Mouse (Mus musculus) embryonic facial prominence, embryonic 11.5 days (tissue): Measurements from ENCODE around the gene Crim1. TPM values are rescaled to one million over a fixed set of nuclear protein-coding genes. Genes with fewer than 3 reads are reported as not detected.

Experiments
- ATAC-seq: fragments of 200-750 bp; cut with Nextera tagmentation; replicated peaks from 2 replicates; pipeline ENCODE4 v1.8.0; 2017; ENCODE audit warnings: low read depth; ENCODE audit not compliant: insufficient number of reproducible peaks, low FRiP score, low TSS enrichment
- DNase-seq: peaks from one replicate; pipeline ENCODE4 v3.0.0-alpha.2; 2015; ENCODE audit warnings: low spot score
- H3K27ac ChIP-seq: fragments of 300-500 bp; sonication (generic); replicated peaks from 2 replicates; pipeline ENCODE4 v1.5.1; 2014; ENCODE audit warnings: mild to moderate bottlenecking, low read depth, low read length, control low read depth
- H3K27me3 ChIP-seq: fragments of 300-500 bp; sonication (generic); 2 replicates; pipeline ENCODE4 v1.6.1; 2014; ENCODE audit warnings: mild to moderate bottlenecking, low read length, moderate library complexity, mixed read lengths; ENCODE audit not compliant: control insufficient read depth, insufficient read depth
- H3K36me3 ChIP-seq: fragments of 300-500 bp; sonication (generic); replicated peaks from 2 replicates; pipeline ENCODE4 v1.6.1; 2014; ENCODE audit warnings: low read depth, mild to moderate bottlenecking, low read length, moderate library complexity, mixed read lengths; ENCODE audit not compliant: control insufficient read depth, insufficient read depth
- H3K4me1 ChIP-seq: fragments of 300-500 bp; sonication (generic); 2 replicates; pipeline ENCODE4 v1.6.1; 2014; ENCODE audit warnings: low read length, mixed read lengths; ENCODE audit not compliant: control insufficient read depth, insufficient read depth
- H3K4me2 ChIP-seq: fragments of 300-500 bp; sonication (generic); 2 replicates; pipeline ENCODE4 v1.6.1; 2014; ENCODE audit warnings: low read depth, mild to moderate bottlenecking, control low read depth, low read length, moderate library complexity
- H3K4me3 ChIP-seq: fragments of 300-500 bp; sonication (generic); 2 replicates; pipeline ENCODE4 v1.5.1; 2014; ENCODE audit warnings: low read depth, low read length, control low read depth
- H3K9ac ChIP-seq: fragments of 300-500 bp; sonication (generic); replicated peaks from 2 replicates; pipeline ENCODE4 v1.6.1; 2014; ENCODE audit warnings: mild to moderate bottlenecking, control low read depth, low read length
- H3K9me3 ChIP-seq: fragments of 300-500 bp; sonication (generic); replicated peaks from 2 replicates; pipeline ENCODE4 v1.6.1; 2016; ENCODE audit warnings: mild to moderate bottlenecking, low read length, inconsistent platforms, mixed read lengths; ENCODE audit not compliant: control insufficient read depth
- WGBS: fragments of 180-500 bp; shearing (Covaris S2); extraction: QIAGEN DNeasy Blood & Tissue Kit; methylation state at CpG from one replicate; pipeline ENCODE4 v1.1.7; 2014; 5-methylcytosine and 5-hydroxymethylcytosine counted together
- polyA plus RNA-seq: library from polyadenylated mRNA; unstranded; fragments of >200 nt; fragmentation: Nextera tagmentation; extraction: Ambion mirVana; gene quantifications from 2 replicates; pipeline ENCODE4 v1.2.1, GENCODE M21; 2014

Gene Crim1
- polyA plus RNA-seq, 1 experiment from 2014 or later, result 3.3 TPM

GRCm38 (mm10) chr17:78202221-78202620 lies 2.2 kb downstream of the Crim1 start:
- 0% methylated on average over 5 of the region's 5 CpGs for WGBS

GRCm38 (mm10) chr17:78202756-78203155 lies 2.7 kb downstream of the Crim1 start:
- Histone ChIP-seq H3K27me3 (no peaks in the 10 kb centered on the region), H3K9ac (no peak overlapping the region), H3K27ac (no peak overlapping the region), H3K4me3 (peak overlapping the region; percentile 82; the same call in 1 of the 2 replicates), H3K9me3 (no peaks in the 10 kb centered on the region), H3K4me1 (no peaks in the 10 kb centered on the region), H3K36me3 (no peaks in the 10 kb centered on the region), H3K4me2 (peak overlapping the region; percentile 100; the same call in 1 of the 2 replicates)
- ATAC-seq (no peak), DNase-seq (no peak)
- 41% methylated on average over 3 of the region's 3 CpGs for whole genome bisulfite sequencing

More at GRCm38 (mm10) chr17:78202221-78202620, 2.2 kb downstream of the Crim1 start:
- Histone ChIP-seq H3K9me3 (no peaks in the 10 kb centered on the region), H3K4me3 (peak overlapping the region; percentile 82), H3K36me3 (no peaks in the 10 kb centered on the region), H3K4me2 (peak overlapping the region; percentile 100), H3K9ac (peak overlapping the region; percentile 85), H3K4me1 (no peaks in the 10 kb centered on the region), H3K27ac (no peak overlapping the region), H3K27me3 (no peaks in the 10 kb centered on the region)
- ATAC-seq (no peak), DNase-seq (no peak)

GRCm38 (mm10) chr17:78203478-78203877 lies 3.4 kb downstream of the Crim1 start:
- no peak for ATAC-seq
- Histone ChIP-seq H3K36me3 (no peaks in the 10 kb centered on the region), H3K9ac (no peak overlapping the region), H3K9me3 (no peaks in the 10 kb centered on the region), H3K4me1 (no peaks in the 10 kb centered on the region), H3K27ac (no peak overlapping the region), H3K4me2 (no peak overlapping the region), H3K27me3 (no peaks in the 10 kb centered on the region), H3K4me3 (no peak overlapping the region)
- peak; percentile 43 for DNase-seq
- 54% methylated on average over 5 of the region's 5 CpGs for WGBS

GRCm38 (mm10) chr17:78206421-78206820 lies 6.4 kb downstream of the Crim1 start:
- DNase-seq (peak; percentile 53), ATAC-seq (no peak)
- Histone ChIP-seq H3K4me3 (no peak overlapping the region), H3K9ac (no peak overlapping the region), H3K9me3 (no peaks in the 10 kb centered on the region), H3K27me3 (no peaks in the 10 kb centered on the region), H3K4me2 (no peak overlapping the region), H3K4me1 (no peaks in the 10 kb centered on the region; the same call in 1 of the 2 replicates), H3K27ac (no peak overlapping the region), H3K36me3 (no peaks in the 10 kb centered on the region)
- WGBS, result 25% methylated on average over 2 of the region's 2 CpGs

GRCm38 (mm10) chr17:78207246-78207645 lies 7.2 kb downstream of the Crim1 start:
- DNase-seq (no peak), ATAC-seq (no peak)
- Histone ChIP-seq H3K4me1 (no peaks in the 10 kb centered on the region; the same call in 1 of the 2 replicates), H3K4me2 (no peak overlapping the region), H3K27me3 (no peaks in the 10 kb centered on the region), H3K36me3 (no peaks in the 10 kb centered on the region), H3K9ac (no peak overlapping the region), H3K27ac (no peak overlapping the region), H3K4me3 (no peak overlapping the region), H3K9me3 (no peaks in the 10 kb centered on the region)
- WGBS, result 75% methylated on average over 3 of the region's 3 CpGs

- Histone ChIP-seq H3K9ac (no peak overlapping the region), H3K4me3 (no peak overlapping the region), H3K4me2 (no peak overlapping the region), H3K4me1 (no peaks in the 10 kb centered on the region; the same call in 1 of the 2 replicates), H3K36me3 (no peaks in the 10 kb centered on the region), H3K27ac (no peak overlapping the region), H3K9me3 (no peaks in the 10 kb centered on the region), H3K27me3 (no peaks in the 10 kb centered on the region)
- WGBS, result 38% methylated on average over 3 of the region's 3 CpGs
- no peak for ATAC-seq
- no peak for DNase-seq
Observed at GRCm38 (mm10) chr17:78208805-78209204, 8.8 kb downstream of the Crim1 start.

GRCm38 (mm10) chr17:78209646-78210045 lies 9.6 kb downstream of the Crim1 start:
- Histone ChIP-seq H3K36me3 (no peaks in the 10 kb centered on the region), H3K4me1 (no peaks in the 10 kb centered on the region; the same call in 1 of the 2 replicates), H3K4me2 (no peak overlapping the region), H3K27me3 (no peaks in the 10 kb centered on the region), H3K27ac (no peak overlapping the region), H3K4me3 (no peak overlapping the region), H3K9me3 (no peaks in the 10 kb centered on the region), H3K9ac (no peak overlapping the region)
- WGBS, result 75% methylated on average over 2 of the region's 2 CpGs
- DNase-seq, result no peak
- ATAC-seq, result no peak

- DNase-seq (peak; percentile 40), ATAC-seq (no peak)
- Histone ChIP-seq H3K9ac (no peak overlapping the region), H3K4me2 (no peak overlapping the region), H3K36me3 (no peaks in the 10 kb centered on the region), H3K4me3 (no peak overlapping the region), H3K27ac (no peak overlapping the region), H3K4me1 (no peaks in the 10 kb centered on the region; the same call in 1 of the 2 replicates), H3K9me3 (no peaks in the 10 kb centered on the region), H3K27me3 (no peaks in the 10 kb centered on the region)
- WGBS, result 46% methylated on average over 5 of the region's 5 CpGs
Observed at GRCm38 (mm10) chr17:78211881-78212280, 11.8 kb downstream of the Crim1 start.
